Mouse (Mus musculus): Measurements from ENCODE around the gene Olfr972. TPM values are rescaled to one million over a fixed set of nuclear protein-coding genes. Genes with fewer than 3 reads are reported as not detected.
"Not testable (repeated sequence)": the region's sequence is repeated elsewhere in the genome, so short reads cannot be mapped to it uniquely, and the experiment has no call there.

Gene Olfr972
- polyA plus RNA-seq (2012; rRNA removed), result not detected in 2 replicates

DNA sequence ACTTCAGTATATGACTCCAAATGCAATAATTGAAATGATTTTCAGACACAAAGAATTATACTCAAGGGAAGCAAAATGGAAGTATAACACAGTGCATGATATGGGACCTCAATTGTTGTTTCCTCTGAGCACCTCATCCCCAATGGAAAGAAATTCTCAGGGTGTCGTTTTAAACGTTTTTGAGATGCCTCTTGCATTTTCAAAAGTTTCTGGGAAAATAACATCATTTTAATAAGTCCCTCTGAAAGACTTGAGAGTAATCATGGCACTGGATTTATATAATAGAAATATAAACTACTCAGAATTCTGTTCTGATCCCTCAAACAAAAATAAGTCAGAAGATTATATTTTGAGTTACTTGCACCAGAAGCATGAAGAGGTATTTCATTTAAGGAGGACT, at the start of gene Olfr972:
TSS of gene Olfr972 (plus strand) at position 301 of the 400 bp plus-strand sequence.
- 72% methylated on average over 2 of the region's 2 CpGs for WGBS
- Histone ChIP-seq H3K27me3 (ENCODE audit: control insufficient read depth, insufficient read depth, low read length) (no peaks in the 10 kb centered on the region), H3K4me3 (replicated peaks; ENCODE audit: insufficient read depth, low read depth, low read length) (no peak within 1 kb of the TSS), H3K4me1 (ENCODE audit: control insufficient read depth, insufficient read depth, low read length) (no peaks in the 10 kb centered on the region), H3K27ac (ENCODE audit: insufficient read depth, low read length) (no peak within 1 kb of the TSS)
- TF ChIP-seq CTCF (IDR thresholded peaks at IDR 0.05; ENCODE audit: borderline replicate concordance, insufficient read depth, low read depth, low read length) (no peak), POLR2A (IDR thresholded peaks at IDR 0.05; ENCODE audit: borderline replicate concordance, insufficient read depth, low read length) (no peak)
- DNase-seq, result no peak

DNA sequence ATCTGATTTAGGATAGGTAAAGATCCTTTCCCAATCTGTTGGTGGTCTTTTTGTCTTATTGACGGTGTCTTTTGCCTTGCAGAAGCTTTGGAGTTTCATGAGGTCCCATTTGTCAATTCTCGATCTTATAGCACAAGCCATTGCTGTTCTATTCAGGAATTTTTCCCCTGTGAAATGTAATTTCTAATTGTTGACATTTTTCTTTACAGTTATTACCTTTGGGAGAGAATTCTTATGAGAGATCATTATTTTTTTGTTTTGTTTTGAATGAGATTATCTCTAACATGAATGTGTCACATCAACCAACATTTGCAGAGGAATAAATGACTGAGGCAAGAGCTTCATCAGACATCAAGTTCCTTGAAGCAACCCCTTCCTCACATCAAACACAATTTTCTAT, 29.6 kb upstream of the Olfr972 start, which contains the start of gene Olfr971:
TSS of gene Olfr971 (plus strand) at position 301 of the 400 bp plus-strand sequence.
- H3K27me3 ChIP-seq (ENCODE audit: control insufficient read depth, insufficient read depth, low read length); H3K27ac ChIP-seq (ENCODE audit: insufficient read depth, low read length); H3K4me3 ChIP-seq (replicated peaks; ENCODE audit: insufficient read depth, low read depth, low read length); DNase-seq; H3K4me1 ChIP-seq (ENCODE audit: control insufficient read depth, insufficient read depth, low read length): not testable (repeated sequence)
- 88% methylated on average over 2 of the region's 2 CpGs for WGBS

DNA sequence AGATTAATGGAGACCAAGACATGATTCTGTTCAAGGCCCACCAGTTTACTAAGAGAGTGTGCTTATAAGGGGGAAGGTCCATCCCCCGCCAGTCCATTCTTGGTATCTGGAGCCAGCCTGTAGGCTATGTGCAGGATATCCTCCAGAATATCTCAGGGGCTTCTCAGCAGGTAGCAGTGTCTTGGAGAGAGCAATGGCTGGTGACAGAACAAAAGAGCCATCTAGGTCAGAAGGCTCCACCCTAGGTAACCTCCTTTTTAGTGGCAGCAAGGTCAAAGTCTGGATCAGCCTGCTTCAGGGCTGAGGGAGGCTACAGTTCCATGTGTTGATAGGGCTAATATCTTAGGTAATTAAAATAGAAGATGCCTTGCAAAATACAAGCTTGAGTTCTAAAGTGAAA, 5.8 kb downstream of the Olfr972 start:
- H3K27me3 ChIP-seq (ENCODE audit: control insufficient read depth, insufficient read depth, low read length); H3K4me3 ChIP-seq (replicated peaks; ENCODE audit: insufficient read depth, low read depth, low read length); H3K27ac ChIP-seq (ENCODE audit: insufficient read depth, low read length); DNase-seq; H3K4me1 ChIP-seq (ENCODE audit: control insufficient read depth, insufficient read depth, low read length): not testable (repeated sequence)
- 90% methylated on average over 1 of the region's 1 CpGs for WGBS

DNA sequence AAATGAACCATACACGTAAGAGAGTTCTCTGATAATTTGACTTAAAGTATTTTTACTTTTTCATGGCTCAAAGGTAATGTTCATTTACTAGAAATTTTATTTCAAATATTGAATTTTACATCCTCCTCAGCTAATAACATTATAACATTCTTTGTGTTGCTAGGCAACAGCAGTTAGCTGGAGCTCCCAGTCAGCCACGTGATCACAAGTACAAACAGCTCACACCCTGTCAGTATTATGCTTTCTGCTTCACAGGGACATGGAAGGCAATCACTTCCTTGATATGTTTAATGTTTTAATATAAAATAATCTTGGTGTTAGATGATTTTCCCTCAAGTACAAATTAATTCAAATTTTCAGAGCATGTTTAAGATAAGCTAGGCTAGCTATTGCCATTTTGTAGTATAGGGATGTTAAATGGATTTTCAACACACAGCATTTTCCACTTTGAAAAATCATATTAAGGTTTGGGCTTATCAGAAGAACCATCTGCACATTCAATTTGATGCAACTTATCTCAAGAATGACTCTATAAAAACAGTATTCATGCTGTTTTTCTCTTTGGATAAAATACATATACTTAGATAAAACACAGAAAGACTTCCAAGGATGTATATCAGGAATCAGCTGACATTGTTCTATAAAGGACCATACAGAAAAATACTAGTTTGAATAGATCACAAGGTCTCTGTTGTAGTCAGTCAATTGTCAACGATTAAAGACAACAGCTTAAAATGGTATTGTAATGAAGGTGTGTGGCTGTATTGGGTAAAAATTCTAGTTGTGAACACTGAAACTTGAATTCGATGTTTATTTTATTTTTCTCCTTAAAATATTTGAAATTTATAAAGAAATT, 11.5 kb downstream of the Olfr972 start:
- not testable (repeated sequence) for H3K4me3 ChIP-seq (replicated peaks; ENCODE audit: insufficient read depth, low read depth, low read length); H3K4me1 ChIP-seq (ENCODE audit: control insufficient read depth, insufficient read depth, low read length); DNase-seq; H3K27me3 ChIP-seq (ENCODE audit: control insufficient read depth, insufficient read depth, low read length); H3K27ac ChIP-seq (ENCODE audit: insufficient read depth, low read length)
- WGBS, result no CpG with 5 or more reads among the region's 4 CpGs

DNA sequence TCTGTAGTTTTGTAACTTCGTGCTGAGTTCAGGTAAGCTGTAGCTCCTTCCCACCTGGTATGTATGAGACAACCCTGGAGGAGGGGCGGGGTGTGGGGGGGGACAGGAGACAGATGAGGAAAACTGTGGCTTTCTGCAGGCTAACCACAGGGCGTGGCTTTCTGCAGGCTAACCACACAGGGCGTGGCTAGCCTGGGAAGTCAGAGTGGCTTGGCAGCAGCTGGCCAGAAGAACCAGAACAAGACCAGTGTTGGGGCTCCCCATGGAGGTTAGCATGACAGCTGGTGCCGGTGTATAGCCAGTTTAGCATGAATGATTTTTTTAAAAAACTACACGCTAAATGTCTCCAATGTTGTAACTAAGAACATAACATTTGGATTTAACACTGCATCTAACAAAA, 38.9 kb downstream of the Olfr972 start:
- no peak for DNase-seq
- 53% methylated on average over 6 of the region's 6 CpGs for WGBS
- Histone ChIP-seq H3K4me1 (ENCODE audit: control insufficient read depth, insufficient read depth, low read length) (no peaks in the 10 kb centered on the region), H3K4me3 (replicated peaks; ENCODE audit: insufficient read depth, low read depth, low read length) (no peak overlapping the region), H3K27ac (ENCODE audit: insufficient read depth, low read length) (no peak overlapping the region), H3K27me3 (ENCODE audit: control insufficient read depth, insufficient read depth, low read length) (no peaks in the 10 kb centered on the region)
- TF ChIP-seq POLR2A (IDR thresholded peaks at IDR 0.05; ENCODE audit: borderline replicate concordance, insufficient read depth, low read length) (no peak), CTCF (IDR thresholded peaks at IDR 0.05; ENCODE audit: borderline replicate concordance, insufficient read depth, low read depth, low read length) (no peak)

DNA sequence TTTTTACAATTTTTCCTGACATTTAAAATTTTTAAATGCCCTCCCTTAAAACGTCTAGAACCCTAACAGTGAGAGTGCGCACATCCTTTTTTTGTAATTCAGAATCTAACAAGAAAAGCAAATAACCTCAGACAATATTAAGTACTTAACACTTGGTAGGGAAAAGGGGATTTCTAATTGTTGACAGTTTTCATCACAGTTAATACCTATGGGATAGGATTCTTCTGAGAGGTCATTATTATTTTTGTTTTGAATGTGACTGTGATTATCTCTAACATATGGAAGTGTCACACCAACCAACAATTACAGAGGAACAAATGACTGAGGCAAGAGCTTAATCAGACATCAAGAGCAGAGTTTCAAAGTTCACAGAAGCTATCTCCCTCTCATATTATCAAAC, 40.8 kb downstream of the Olfr972 start, which contains the start of gene Olfr229:
TSS of gene Olfr229 (plus strand) at position 301 of the 400 bp plus-strand sequence.
- 77% methylated on average over 2 of the region's 2 CpGs for WGBS
- H3K27me3 ChIP-seq (ENCODE audit: control insufficient read depth, insufficient read depth, low read length), result no peaks in the 10 kb centered on the region
- no peak within 1 kb of the TSS for H3K4me3 ChIP-seq (replicated peaks; ENCODE audit: insufficient read depth, low read depth, low read length)
- TF ChIP-seq CTCF (IDR thresholded peaks at IDR 0.05; ENCODE audit: borderline replicate concordance, insufficient read depth, low read depth, low read length), result no peak
- TF ChIP-seq POLR2A (IDR thresholded peaks at IDR 0.05; ENCODE audit: borderline replicate concordance, insufficient read depth, low read length), result no peak
- H3K4me1 ChIP-seq (ENCODE audit: control insufficient read depth, insufficient read depth, low read length), result no peaks in the 10 kb centered on the region
- no peak for DNase-seq
- no peak within 1 kb of the TSS for H3K27ac ChIP-seq (ENCODE audit: insufficient read depth, low read length)

DNA sequence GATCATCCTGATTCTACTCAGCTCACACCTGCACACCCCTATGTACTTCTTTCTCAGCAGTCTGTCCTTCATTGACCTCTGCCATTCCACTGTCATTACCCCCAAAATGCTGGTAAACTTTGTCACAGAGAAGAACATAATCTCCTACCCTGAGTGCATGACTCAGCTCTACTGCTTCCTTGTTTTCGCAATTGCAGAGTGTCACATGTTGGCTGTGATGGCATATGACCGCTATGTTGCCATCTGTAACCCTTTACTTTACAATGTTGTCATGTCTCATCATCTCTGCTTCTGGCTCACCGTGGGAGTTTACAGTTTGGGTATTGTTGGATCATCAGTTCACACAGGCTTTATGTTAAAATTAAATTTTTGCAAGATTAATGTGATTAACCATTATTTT, 43.7 kb downstream of the Olfr972 start:
- no peak for DNase-seq
- no peaks in the 10 kb centered on the region for H3K4me1 ChIP-seq (ENCODE audit: control insufficient read depth, insufficient read depth, low read length)
- no peak overlapping the region for H3K27ac ChIP-seq (ENCODE audit: insufficient read depth, low read length)
- no peak overlapping the region for H3K4me3 ChIP-seq (replicated peaks; ENCODE audit: insufficient read depth, low read depth, low read length)
- 80% methylated on average over 3 of the region's 3 CpGs for WGBS
- TF ChIP-seq POLR2A (IDR thresholded peaks at IDR 0.05; ENCODE audit: borderline replicate concordance, insufficient read depth, low read length), result no peak
- TF ChIP-seq CTCF (IDR thresholded peaks at IDR 0.05; ENCODE audit: borderline replicate concordance, insufficient read depth, low read depth, low read length), result no peak
- H3K27me3 ChIP-seq (ENCODE audit: control insufficient read depth, insufficient read depth, low read length), result no peaks in the 10 kb centered on the region

Other genes with a start within 250 kb of the Olfr972 start
- not detected in 2 replicates for gene Olfr960, start 245.0 kb upstream of the Olfr972 start, polyA plus RNA-seq (2012; rRNA removed)
- gene Olfr961, start 221.3 kb upstream of the Olfr972 start, polyA plus RNA-seq (2012; rRNA removed), result not detected in 2 replicates
- not detected in 2 replicates for gene Olfr963, start 199.2 kb upstream of the Olfr972 start, polyA plus RNA-seq (2012; rRNA removed)
- gene Olfr149, start 159.3 kb upstream of the Olfr972 start, polyA plus RNA-seq (2012; rRNA removed), result not detected in 2 replicates
- gene Olfr965, start 155.1 kb upstream of the Olfr972 start, polyA plus RNA-seq (2012; rRNA removed), result not detected in 2 replicates
- not detected in 2 replicates for gene Olfr150, start 135.4 kb upstream of the Olfr972 start, polyA plus RNA-seq (2012; rRNA removed)
- not detected in 2 replicates for gene Olfr967, start 120.2 kb upstream of the Olfr972 start, polyA plus RNA-seq (2012; rRNA removed)
- not detected in 2 replicates for gene Olfr968, start 83.2 kb upstream of the Olfr972 start, polyA plus RNA-seq (2012; rRNA removed)
- not detected in 2 replicates for gene Olfr969, start 75.5 kb upstream of the Olfr972 start, polyA plus RNA-seq (2012; rRNA removed)
- not detected in 2 replicates for gene Olfr970, start 57.6 kb upstream of the Olfr972 start, polyA plus RNA-seq (2012; rRNA removed)
- gene Olfr971, start 29.5 kb upstream of the Olfr972 start, polyA plus RNA-seq (2012; rRNA removed), result not detected in 2 replicates
- gene Olfr229, start 40.9 kb downstream of the Olfr972 start, polyA plus RNA-seq (2012; rRNA removed), result not detected in 2 replicates
- gene Olfr974, start 71.1 kb downstream of the Olfr972 start, polyA plus RNA-seq (2012; rRNA removed), result not detected in 2 replicates
- not detected in 2 replicates for gene Olfr975, start 85.6 kb downstream of the Olfr972 start, polyA plus RNA-seq (2012; rRNA removed)
- not detected in 2 replicates for gene Olfr976, start 94.7 kb downstream of the Olfr972 start, polyA plus RNA-seq (2012; rRNA removed)
- not detected in 2 replicates for gene Olfr978, start 125.7 kb downstream of the Olfr972 start, polyA plus RNA-seq (2012; rRNA removed)
- gene Olfr979, start 137.0 kb downstream of the Olfr972 start, polyA plus RNA-seq (2012; rRNA removed), result not detected in 2 replicates
- gene Olfr980, start 143.2 kb downstream of the Olfr972 start, polyA plus RNA-seq (2012; rRNA removed), result not detected in 2 replicates
- not detected in 2 replicates for gene Olfr981, start 155.0 kb downstream of the Olfr972 start, polyA plus RNA-seq (2012; rRNA removed)
- not detected in 2 replicates for gene Olfr982, start 207.4 kb downstream of the Olfr972 start, polyA plus RNA-seq (2012; rRNA removed)
- gene Olfr983, start 227.2 kb downstream of the Olfr972 start, polyA plus RNA-seq (2012; rRNA removed), result not detected in 2 replicates
- not detected in 2 replicates for gene Olfr984, start 247.8 kb downstream of the Olfr972 start, polyA plus RNA-seq (2012; rRNA removed)